14 mouse cellular contexts compared by ENCODE assay signal in the genomic region with DNA sequence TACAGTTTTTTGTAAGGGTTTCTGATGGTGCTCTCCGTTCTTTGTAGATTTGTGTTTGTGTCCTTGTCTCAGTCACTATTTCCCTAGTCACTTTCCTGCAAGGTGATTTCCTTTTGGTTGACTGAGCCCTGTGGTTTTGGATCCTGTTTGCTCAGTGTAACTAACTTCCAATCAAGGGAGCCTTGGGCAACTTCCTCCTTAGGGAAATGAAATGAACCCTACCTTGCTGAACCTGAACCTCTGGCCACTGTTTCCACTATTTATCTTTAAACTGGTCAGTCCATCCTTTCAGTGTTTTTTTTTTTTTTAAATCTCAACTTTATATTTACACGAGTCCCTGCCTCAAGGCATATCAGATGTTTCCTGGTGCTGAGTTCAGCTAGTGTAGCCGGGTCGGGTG. TPM values are rescaled to one million over a fixed set of nuclear protein-coding genes. Genes with fewer than 3 reads are reported as not detected.
"Had no signal": no experiment of that assay in that cellular context is flagged by ENCODE, and none has a peak within 500 bp of the region (broad histone marks: within the 10 kb centered on the region; RNA-seq: fewer than 3 reads in every experiment).

No protein-coding gene starts in this region.

- ATAC-seq: intestine, postnatal 0 days; liver, postnatal 0 days; midbrain, embryonic 13.5 days had no signal

- H3K4me3 ChIP-seq: left cerebral cortex, adult 2 months; midbrain, embryonic 13.5 days had no signal

- H3K4me2 ChIP-seq: liver, embryonic 11.5 days; midbrain, embryonic 13.5 days had no signal

- H3K36me3 ChIP-seq: midbrain, embryonic 13.5 days had no signal

- H3K27ac ChIP-seq: kidney, postnatal 0 days; left cerebral cortex, adult 2 months; liver, embryonic 14.5 days; macrophage; midbrain, embryonic 13.5 days had no signal

- H3K9ac ChIP-seq: liver, embryonic 14.5 days; liver, postnatal 0 days; midbrain, embryonic 13.5 days had no signal

- H3K9me3 ChIP-seq: midbrain, embryonic 13.5 days had no signal

- DNase-seq: kidney, adult 2 months; kidney, postnatal 36 days; layer of hippocampus, postnatal 36 days; liver, postnatal 0 days; thymus, adult 2 months; thymus, postnatal 14 days; thymus, postnatal 4 days had no signal

RNA-seq across cellular contexts. Expression of a gene that starts 4.4 kb away (rescaled TPM):
- polyA plus RNA-seq: liver, embryonic 11.5 days; macrophage had no signal
